Mouse (Mus musculus) adrenal gland, adult (tissue): ENCODE measurements around the gene Rnf34.

Source experiments
- DNase-seq, 2 experiments: peaks; one replicate each; pipeline ENCODE4 v3.0.0; 2022 to 2023; ENCODE audit warnings: low spot score in 1 of 2; ENCODE audit not compliant: inconsistent age in 2 of 2

Gene Rnf34

DNA sequence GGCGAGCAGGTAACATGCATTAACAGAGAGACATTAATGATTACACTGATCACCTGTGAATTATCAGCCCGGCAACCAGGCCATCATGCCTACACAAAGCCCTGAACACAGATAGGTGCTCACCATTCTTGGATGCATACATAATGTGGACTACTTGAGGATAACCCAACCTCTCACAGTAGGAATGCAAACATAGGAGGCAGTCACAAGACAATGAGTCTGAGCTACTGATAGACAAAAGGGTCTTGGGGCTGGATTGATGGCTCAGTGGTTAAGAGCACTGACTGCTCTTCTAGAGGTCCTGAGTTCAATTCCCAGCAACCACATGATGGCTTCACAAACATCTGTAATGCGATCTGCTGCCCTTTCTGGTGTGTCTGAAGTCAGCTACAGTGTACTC is 22.8 kb downstream of the Rnf34 start:
- DNase-seq = no peak

DNA sequence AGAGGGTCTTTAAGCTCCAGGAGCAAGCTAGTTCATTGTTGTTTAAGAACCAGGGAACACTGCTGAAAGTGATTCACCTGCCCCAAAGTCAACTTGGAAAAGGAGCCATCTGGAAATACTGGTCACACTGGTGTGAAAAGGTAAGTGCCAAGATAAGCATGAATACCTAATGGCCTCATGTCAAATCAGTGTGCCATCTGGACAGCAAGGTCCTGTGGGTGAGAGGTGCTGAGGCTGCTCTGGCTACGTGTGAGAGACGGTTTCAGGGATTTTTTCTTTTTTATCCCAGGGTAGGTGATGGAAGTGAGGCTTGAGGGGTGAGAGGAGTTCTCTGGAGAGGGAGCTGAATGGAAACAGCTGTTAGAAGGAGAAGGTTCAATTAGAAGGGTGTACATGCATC is 23.7 kb downstream of the Rnf34 start:
- no peak for DNase-seq

DNA sequence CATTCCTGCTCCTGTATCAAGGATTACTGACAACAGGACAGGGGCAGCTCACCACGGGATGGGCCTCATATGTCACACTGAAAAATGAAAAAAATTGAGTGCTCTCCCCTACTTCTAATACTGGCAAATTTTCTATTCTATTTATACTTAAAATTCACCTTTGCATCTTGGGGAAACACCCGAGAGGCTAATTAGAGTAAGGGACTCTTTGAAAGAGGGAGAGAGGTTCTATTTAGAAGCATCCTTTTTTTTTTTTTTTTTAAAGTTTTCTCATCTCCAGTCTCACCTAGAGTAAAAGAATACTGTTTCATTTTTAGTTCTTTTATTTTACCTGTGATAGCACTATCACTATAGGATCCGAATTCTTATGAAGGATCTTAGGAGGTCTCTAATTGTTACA is 24.5 kb downstream of the Rnf34 start:
- no peak for DNase-seq

DNA sequence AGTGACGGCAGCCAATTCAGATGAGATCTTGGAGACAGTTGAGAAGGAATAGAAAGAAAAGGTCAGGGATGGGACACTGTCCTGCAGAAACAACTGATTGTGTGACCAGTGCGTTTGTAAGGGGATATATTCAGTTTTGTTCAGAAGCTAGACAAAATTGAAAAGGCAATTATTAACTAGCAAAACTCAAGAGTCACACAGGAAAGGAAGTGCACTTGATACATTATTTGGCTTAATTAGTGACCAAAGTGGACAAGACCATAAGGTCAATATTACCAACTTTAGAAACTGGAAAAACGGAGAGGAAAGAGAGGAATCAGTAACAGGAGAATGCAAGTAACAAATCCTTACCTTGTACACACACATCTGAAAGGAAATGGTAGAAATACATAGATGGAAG is 26.8 kb downstream of the Rnf34 start:
- no peak for DNase-seq

DNA sequence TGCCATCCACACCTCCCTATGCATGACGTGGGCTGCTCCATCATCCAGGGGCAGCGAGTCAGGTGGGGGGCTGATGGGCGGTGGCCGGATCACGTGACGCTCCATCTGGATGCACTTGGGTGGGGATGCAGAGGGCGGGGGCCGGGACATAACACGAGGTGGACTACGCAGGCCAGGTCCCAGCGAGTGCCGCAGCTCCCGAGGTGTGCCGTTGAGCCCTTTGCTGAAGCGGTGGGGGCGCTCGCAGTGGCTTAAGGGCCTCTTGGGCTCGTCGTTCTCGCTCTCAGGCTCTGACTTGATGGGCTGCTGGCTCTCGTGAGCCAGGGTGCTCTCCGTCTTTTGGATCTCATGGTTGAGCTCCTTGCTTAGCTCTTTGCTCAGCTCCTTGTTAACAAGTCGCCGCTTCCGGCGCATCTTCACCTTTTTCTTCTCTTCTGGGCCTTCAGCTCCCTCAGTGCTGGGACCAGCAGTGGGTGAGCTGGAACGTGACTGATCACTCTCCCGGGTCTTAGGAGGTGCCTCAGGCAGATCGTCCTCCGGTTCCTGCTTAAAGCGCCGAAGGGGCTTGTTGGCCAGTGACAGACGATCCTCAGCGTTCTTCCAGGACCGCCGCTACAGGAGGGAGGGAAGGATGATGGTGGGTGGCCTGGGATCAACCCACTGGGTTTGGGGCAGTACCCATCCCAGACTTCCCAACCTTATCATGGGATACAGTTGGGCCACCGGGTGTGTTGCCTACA is 30.6 kb downstream of the Rnf34 start:
- no peak for DNase-seq

DNA sequence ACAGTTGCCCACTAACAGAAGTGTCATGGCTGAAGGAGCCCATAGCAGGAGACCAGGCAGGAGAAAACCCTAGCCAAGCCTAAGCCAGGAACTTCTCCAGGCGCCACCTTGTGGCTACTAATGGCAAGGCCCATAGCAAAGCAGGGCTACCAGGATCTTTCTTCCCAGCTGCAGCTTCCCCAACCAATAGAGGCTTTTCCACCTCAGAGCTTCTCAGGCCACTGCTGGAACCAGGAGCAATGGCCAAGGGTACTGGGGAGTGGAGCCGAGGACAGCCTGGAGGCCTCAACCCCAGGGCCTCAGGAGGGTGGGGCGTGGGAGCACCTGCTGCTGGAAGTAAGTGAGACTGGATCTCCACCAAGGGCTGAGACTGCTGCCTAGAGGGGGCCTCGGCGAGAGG is 31.5 kb downstream of the Rnf34 start:
- peak; percentile 62 to 88 for DNase-seq

DNA sequence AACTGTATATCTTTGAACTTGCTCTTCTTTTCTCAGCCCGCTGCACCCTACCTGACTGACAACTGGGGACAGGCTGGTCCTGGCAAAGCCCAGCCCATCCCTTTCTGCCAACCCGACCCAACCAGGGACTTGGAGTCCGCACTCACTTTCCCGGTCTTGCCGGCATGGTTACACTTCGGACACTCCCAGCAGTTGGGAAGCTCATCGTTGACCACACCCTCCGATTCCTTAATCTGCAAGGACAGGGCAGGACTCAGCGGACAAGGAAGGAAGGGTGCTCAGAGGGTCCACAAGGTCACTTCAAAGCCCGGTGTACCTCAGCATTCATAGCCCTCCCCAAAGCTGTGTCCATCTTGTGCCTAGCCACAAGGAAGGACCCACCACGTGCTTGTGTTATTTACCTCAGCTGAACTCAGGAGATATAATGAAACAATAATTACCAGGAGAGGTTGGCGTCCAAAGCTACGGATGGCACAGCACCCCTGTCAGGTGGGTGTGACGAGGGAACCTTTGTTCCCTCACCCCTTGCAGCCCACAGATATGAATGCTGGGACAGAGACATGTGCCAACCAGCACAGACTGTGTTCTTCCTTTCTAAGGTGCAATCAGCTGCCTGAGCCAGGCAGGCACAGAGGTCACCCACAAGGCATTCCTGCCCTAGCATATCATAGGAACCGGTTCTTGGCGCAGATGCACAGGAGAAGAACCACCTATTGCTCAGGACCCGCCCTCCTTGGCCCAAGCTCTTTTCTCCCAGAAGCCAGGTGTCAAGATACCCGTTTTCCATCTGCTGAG is 32.6 kb downstream of the Rnf34 start:
- DNase-seq = no peak

DNA sequence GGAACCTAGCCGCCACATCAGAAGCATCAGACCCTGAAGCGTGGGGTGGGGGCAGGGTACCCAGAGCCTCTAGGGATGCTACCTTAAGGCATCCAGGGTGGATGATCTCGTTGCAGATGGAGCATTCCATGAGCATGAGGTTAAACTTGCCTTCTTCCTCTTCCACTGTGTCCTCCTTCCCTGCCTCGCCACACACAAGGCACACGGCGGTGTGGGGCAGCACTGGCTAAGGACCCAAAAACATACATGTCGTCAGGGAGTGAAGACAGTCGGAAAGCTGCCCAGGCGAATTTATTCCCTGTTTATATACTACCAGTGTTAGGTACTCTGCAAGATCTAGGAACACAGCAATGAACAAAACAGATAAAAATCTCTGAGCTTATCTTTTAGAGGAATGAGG is 33.4 kb downstream of the Rnf34 start:
- DNase-seq = no peak

DNA sequence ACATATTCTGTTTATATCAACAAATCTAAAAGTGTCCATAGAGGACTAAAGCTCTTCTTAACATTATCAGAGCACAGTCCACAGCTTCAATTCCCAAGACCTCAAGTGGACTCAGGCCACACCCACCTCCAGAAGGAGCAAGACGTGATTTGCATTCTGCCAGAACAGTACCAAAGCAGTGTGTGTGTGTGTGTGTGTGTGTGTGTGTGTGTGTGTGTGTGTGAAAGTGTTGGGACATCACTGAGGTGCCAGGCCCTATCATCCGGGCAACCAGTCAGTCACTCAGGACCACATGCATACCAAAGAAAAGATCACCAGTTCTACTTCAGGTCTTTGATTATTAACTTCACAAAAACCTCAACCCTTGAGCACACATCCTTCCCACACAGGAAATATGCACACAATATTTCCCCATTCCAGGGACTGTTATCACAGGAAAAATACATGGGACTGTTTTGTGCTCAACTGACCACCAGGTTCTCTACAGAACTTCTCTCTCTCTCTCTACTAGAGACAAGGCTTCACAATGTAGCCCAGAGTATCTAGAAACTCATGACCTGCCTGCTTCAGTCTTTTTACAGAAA is 33.9 kb downstream of the Rnf34 start:
- no peak for DNase-seq

DNA sequence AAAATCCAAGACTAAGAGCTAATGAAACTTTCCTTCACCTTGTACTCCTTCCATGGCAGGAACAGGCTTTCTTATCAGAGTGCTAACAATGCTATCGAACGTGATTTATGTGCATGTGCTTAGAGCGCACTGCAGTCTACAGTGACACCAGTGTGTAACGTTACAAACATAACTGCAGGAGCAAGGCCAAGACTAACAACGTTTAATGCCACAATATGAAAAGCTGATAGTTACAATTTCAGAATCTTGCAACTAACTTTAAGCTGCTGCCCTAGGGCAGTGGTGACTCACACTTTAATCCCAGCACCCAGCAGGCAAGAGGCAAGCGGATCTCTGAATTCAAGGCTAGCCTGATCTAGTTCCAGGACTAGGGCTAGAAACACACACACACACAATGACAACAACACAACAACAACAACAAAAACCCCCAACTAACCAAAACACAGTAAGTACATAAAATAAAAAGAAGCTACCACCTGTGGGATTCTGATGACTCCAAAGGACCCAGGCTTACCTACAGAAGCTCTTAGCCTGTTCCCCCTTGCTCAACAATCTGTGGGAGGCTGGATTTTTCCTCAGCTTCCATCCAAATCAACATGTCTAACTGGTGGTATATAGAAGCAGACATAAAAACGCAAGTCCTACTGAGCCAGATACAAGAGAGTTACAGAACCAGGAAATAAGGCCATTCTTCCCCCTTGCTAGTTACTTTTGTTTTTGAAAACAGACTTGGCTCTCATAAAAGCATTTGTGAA is 34.9 kb downstream of the Rnf34 start:
- DNase-seq = peak in 1 of 2 experiments; percentile 73

DNA sequence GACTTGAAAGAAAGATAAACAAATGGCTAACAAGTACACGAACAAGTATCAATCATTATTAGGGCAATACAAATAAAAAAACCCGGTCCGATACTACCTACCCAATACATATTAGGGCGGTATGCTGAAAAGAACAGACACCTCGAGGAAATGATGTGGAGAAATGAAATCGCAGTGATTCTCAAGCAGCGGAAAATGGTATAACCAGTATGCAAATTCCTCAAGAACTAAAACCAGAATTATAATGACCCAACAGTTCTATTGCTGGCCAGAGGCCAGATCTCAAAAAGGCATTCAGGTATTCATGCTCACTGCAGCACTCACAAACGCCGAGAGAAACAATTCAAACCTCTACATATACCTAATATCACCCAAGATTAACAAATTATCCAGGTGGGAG is 37.2 kb downstream of the Rnf34 start:
- DNase-seq = no peak

DNA sequence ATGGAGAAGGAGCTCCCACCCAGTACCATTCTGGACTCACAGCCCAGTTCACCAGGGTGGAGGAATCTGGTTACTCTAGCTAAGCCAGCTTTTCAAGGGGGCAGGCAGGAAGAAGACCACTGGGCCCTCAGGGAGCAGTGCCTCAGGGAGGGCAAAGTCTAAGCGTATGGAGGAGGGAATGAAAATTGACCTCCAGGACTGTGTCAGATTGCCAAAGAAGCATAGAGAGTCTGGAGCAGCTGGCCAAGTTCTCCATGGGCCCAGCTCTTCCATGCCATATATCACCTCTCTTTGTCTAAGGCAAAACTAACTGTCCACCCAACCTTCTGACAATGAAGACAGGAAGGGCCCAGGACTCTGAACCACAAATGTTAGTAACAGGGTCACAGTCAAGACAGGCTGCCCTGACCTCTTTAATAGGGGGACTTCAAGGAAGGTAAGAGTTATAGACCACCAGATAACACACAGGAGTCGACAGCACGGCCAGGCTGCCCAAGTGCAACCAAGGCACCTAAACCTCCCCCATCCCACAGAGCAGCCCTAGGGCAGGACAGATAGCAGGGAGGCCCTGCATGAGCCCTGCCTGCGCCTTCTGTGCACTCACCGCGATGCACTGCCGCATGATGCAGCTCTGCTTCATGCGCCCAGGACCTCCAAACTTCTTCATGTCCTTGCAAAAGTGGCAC is 38.2 kb downstream of the Rnf34 start:
- DNase-seq = no peak

DNA sequence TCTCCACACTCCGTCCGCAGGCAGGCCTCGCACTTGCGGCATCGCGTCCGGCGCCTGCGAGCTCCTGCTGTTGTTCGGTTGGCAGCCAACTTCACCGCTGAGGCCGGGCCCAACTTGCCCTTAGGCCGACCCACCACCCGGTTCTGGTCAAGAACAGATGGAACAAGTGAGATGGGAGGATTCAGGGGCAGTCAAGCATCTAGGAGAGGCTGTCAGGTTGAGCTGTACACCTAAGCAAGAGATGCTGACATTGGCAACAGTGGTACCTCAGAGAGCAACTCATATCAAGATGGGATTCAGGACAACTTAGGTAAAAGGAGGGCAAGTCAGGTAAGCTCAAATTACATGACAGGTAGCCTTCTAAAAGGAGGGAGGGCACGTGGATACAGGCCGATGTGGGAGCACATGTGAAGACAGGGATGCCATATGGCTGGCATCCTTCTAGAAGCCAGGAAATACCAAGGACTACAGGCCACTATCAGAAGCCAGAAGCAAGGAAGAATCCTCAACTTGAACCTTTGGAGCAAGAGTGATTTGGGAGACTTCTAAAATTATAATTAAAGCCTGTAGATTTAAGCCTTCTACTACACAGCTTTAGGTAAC is 38.9 kb downstream of the Rnf34 start:
- no peak for DNase-seq

DNA sequence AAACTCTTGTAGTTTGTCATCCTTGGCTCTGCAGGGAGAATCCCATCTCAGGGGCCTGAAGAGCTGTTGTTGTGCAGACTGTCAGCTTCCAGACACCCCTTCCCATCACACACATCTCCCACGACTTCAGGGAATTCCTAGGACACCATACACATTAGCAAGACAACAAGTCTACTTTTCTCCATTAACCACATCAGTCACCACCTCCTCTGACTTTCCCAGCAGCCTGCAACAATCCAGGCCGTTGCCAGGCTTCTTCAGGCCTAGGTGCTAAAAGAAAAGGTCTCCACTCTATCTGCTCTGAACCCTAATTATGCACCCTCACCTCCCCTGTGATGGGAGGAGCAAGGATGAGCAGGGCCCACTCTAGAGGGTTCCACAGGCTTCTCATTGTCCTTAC is 40.5 kb downstream of the Rnf34 start:
- DNase-seq = no peak

DNA sequence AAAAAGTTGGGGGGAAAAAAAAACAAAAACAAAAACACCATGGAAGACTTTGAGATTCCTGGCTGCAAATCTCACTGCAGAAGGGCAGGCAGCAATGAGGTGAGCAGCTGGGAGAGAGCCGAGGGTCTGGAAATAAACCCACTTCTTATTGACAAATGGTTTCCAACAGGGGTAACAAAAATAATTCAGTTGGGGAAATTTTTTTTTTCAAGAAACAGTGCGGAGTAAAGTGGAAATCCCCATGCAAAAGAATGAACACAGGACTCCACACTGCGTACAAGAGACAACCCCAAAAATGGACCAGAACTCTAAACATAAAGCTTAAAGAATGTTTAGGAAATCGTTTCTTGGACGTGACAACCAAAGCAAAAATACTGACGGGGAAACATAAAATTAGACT is 43.4 kb downstream of the Rnf34 start:
- no peak for DNase-seq

DNA sequence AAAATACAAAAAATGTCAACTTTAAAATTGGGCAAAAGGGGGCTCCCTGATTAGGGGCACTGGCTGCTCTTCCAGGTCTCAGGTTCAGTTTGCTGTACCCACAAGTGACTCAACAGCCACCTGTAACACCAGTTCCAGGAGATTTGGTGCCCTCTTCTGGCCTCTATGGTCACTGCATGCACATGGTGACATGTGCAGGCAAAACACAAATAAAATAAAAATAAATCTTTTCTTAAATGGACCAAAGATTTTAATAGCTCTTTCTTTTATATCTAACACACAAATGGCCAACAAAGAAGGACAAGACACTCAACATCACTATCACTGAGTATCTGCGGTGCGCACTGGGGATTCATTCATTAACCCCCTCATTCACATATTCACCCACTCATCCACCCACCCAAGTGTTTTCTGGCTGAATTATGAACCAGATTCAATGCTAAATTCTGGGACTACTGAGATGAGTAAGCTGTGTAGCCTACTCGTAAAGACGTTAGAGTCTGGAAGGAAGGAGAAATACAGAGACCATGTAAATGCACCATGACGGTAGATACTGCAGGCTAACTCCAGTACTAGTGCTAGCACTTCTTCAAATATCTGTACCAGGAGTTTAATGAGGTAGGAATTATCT is 44.3 kb downstream of the Rnf34 start:
- peak in 1 of 2 experiments; percentile 66 for DNase-seq

DNA sequence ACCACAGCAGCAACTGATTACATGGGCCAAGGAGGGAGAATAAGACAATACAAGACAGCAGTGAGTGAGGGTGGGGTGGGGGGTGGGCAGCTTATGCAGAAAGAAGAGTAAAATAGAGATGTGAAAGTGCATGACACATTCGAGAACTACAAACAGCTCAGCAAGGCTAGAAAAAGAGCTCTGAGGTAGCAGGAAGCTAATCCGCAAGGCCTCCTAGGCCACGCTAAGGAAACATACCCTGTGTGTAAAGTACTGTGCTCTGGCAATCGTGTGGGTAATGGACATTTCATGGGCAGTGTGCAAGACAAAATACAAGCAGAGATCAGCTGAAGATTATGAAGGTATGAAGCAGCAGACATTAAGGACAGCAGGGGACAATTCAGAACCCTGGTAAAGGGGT is 45.0 kb downstream of the Rnf34 start:
- DNase-seq = no peak

DNA sequence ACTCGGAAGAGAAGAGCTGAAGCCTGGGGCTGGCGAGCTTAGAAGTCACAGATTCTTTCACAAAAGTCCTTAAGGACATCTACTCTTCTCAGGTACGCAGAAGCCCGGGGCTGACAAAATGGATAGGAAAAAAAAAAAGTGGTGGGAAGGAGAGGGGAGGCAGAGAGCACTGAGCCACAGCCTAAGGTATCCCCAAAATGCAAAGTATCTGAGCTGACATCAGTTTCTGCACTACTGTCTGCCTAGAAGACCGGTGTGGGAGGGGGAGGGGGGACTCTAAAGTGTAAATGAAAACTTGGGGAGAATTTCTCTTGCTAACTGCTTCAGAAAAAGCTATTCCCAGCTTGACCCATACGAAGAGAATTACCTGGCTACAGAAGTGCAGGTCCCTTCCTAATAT is 48.3 kb downstream of the Rnf34 start:
- no peak for DNase-seq

DNA sequence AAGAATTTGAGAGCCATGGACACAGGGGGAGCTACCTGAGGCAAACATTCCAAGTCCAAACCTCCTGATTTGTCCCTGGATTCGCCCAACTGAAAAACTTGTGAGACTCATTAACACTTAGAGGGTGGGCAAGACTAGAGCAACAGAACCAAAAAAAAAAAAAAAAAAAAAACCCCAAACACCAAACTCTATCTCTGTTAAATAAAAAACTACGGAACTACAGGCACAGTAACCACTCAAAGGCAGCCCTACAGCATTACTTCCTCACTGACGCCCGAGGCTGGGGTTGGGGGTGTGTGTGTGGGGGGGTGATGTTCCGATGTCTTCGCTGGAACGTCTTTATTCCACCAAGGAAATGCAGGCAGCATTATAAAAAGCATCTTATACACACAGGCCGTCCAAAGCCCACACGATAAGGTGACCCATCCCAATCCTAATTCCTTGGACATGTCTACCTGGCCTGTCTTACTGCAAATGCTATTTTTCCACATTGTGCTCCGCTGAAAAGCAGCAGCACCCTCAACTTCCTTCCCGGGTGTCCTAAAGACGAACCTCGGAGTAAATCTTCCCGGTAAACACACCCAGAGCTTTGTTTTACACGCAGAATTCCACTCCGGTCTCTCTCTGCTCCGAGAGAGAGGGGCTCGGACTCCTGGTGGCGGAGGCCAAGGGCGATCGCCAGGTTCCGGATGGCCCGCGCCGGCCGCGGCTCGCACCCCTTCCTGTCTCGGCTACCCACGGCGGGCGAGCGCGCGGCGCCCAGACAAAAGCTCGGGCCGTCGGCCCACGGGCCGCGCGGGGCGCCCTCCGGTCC is 49.3 kb downstream of the Rnf34 start:
- peak; percentile 31 to 63 for DNase-seq
